Mouse (Mus musculus) kidney, adult 2 months (tissue): Measurements from ENCODE around the gene Prkg1. TPM values are rescaled to one million over a fixed set of nuclear protein-coding genes. Genes with fewer than 3 reads are reported as not detected.
A peak's percentile ranks its signal among the peaks of the same experiment; 100 is the strongest.

Experiments
- DNase-seq: peaks from one replicate; pipeline ENCODE4 v3.0.0; 2021
- H3K27ac ChIP-seq: fragments of 200-500 bp; 2 replicates; pipeline ENCODE4 v1.5.1; 2012; ENCODE audit warnings: low read depth, low read length, control low read depth, inconsistent platforms; ENCODE audit not compliant: insufficient read depth
- H3K27me3 ChIP-seq: fragments of 200-500 bp; replicated peaks from 2 replicates; pipeline ENCODE4 v1.6.1; 2012; ENCODE audit warnings: mild to moderate bottlenecking, moderate library complexity, low read length, inconsistent platforms; ENCODE audit not compliant: control insufficient read depth, insufficient read depth
- H3K36me3 ChIP-seq: fragments of 200-500 bp; 2 replicates; pipeline ENCODE4 v1.6.1; 2012; ENCODE audit warnings: mild to moderate bottlenecking, moderate library complexity, low read length, inconsistent platforms; ENCODE audit not compliant: control insufficient read depth, insufficient read depth
- H3K4me1 ChIP-seq: fragments of 200-500 bp; 2 replicates; pipeline ENCODE4 v1.6.1; 2011; ENCODE audit warnings: low read length; ENCODE audit not compliant: control insufficient read depth, insufficient read depth
- H3K4me3 ChIP-seq: fragments of 200-500 bp; 2 replicates; pipeline ENCODE4 v1.5.1; 2011; ENCODE audit warnings: mild to moderate bottlenecking, low read depth, low read length, control low read depth; ENCODE audit not compliant: insufficient read depth
- CTCF ChIP-seq: fragments of 200-500 bp; conservative IDR thresholded peaks from 2 replicates; pipeline ENCODE4 v1.5.1; 2011; ENCODE audit warnings: low read depth, mild to moderate bottlenecking, control low read depth, low read length, moderate library complexity, mixed read lengths; ENCODE audit not compliant: insufficient read depth, insufficient read length
- POLR2A ChIP-seq: fragments of 200-500 bp; IDR thresholded peaks from one replicate; pipeline ENCODE4 v1.6.1; 2011; ENCODE audit warnings: low read depth, low read length, control low read depth
- WGBS: fragments of 180-500 bp; shearing (Covaris S2); methylation state at CpG from one replicate; pipeline ENCODE4 v1.1.7; 2018; 5-methylcytosine and 5-hydroxymethylcytosine counted together
- polyA plus RNA-seq: library from polyadenylated mRNA; depleted of rRNA; stranded (reverse); fragments of >200 nt; gene quantifications from 2 replicates; pipeline ENCODE4 v1.2.3, GENCODE M21; 2012

Prkg1 gene
- polyA plus RNA-seq, 1 experiment: 1.7 TPM

- H3K36me3 ChIP-seq: no peaks in the 10 kb centered on the region
- H3K4me1 ChIP-seq: no peaks in the 10 kb centered on the region
- no peak for DNase-seq
- no peaks in the 10 kb centered on the region for H3K27me3 ChIP-seq
- TF ChIP-seq CTCF (no peak), POLR2A (no peak)
- H3K4me3 ChIP-seq: no peak overlapping the region
- 83% methylated on average over 2 of the region's 2 CpGs for WGBS
- H3K27ac ChIP-seq: no peak overlapping the region
Measured at GRCm38 (mm10) chr19:31431411-31431810, 333.4 kb downstream of the Prkg1 start.

DNA sequence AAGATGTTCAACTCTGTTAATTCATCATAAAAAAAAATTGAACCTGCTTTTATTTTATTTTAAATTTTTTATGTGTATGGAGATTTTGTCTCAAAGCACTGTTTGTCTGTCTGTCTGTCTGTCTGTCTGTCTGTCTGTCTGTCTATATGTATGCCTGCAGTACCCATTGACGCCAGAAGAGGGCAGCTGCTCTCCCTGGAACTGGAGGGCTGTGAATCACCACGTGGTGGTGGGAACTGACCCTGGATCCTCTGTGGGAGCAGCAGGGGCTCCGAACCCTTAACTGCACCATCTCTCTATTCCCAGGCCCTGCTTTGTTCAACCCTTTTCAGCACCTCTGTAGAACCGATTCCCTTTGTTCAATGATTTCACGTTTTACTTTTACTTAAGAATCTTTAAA, 338.7 kb downstream of the Prkg1 start:
- WGBS: 72% methylated on average over 5 of the region's 5 CpGs
- peak; percentile 27; the same call in 1 of the 2 replicates for TF ChIP-seq CTCF
- TF ChIP-seq POLR2A: no peak
- Histone ChIP-seq H3K4me1 (no peaks in the 10 kb centered on the region), H3K36me3 (no peaks in the 10 kb centered on the region), H3K4me3 (no peak overlapping the region), H3K27me3 (no peaks in the 10 kb centered on the region), H3K27ac (no peak overlapping the region)
- DNase-seq: no peak

DNA sequence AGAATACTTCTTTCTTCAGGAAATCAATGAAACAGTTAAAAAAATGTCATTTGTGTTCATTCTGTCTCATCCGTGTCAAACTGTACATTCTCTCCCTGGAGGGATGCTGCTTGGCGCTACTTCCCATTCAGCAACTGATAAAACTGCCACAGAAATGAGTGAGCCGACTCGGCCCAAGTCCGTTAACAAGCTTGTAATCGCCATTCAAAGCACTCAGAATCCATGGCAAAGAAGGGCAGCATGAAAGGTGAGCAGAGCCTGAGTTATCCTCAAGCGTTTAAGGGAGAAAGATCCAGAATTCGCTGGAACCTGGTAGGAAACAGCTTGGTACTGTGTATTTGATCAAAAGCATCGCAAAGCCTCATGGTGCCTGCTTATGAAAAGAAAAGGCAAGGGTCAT, 339.6 kb downstream of the Prkg1 start:
- no peaks in the 10 kb centered on the region for H3K27me3 ChIP-seq
- H3K27ac ChIP-seq: no peak overlapping the region
- H3K4me3 ChIP-seq: no peak overlapping the region
- WGBS: 81% methylated on average over 9 of the region's 9 CpGs
- no peak for TF ChIP-seq CTCF
- no peak for TF ChIP-seq POLR2A
- H3K36me3 ChIP-seq: no peaks in the 10 kb centered on the region
- no peaks in the 10 kb centered on the region for H3K4me1 ChIP-seq
- no peak for DNase-seq

- no peak for TF ChIP-seq CTCF
- TF ChIP-seq POLR2A: no peak
- WGBS: 42% methylated on average over 5 of the region's 5 CpGs
- peak; percentile 7 for DNase-seq
Measured at GRCm38 (mm10) chr19:31424319-31424718, 340.5 kb downstream of the Prkg1 start.

GRCm38 (mm10) chr19:31413571-31413970, 351.3 kb downstream of the Prkg1 start:
- Histone ChIP-seq H3K36me3 (no peaks in the 10 kb centered on the region), H3K4me3 (no peak overlapping the region), H3K27me3 (no peaks in the 10 kb centered on the region), H3K4me1 (no peaks in the 10 kb centered on the region), H3K27ac (no peak overlapping the region)
- 86% methylated on average over 7 of the region's 7 CpGs for WGBS
- TF ChIP-seq CTCF: no peak
- no peak for TF ChIP-seq POLR2A
- no peak for DNase-seq

More at GRCm38 (mm10) chr19:31424319-31424718, 340.5 kb downstream of the Prkg1 start:
- no peak overlapping the region for H3K4me3 ChIP-seq
- no peaks in the 10 kb centered on the region for H3K4me1 ChIP-seq
- no peaks in the 10 kb centered on the region for H3K36me3 ChIP-seq
- no peaks in the 10 kb centered on the region for H3K27me3 ChIP-seq
- no peak overlapping the region for H3K27ac ChIP-seq

- Histone ChIP-seq H3K4me3 (no peak overlapping the region), H3K27me3 (no peaks in the 10 kb centered on the region), H3K4me1 (no peaks in the 10 kb centered on the region), H3K27ac (no peak overlapping the region), H3K36me3 (no peaks in the 10 kb centered on the region)
- no peak for DNase-seq
- TF ChIP-seq POLR2A (no peak), CTCF (no peak)
- 79% methylated on average over 1 of the region's 1 CpGs for WGBS
Measured at GRCm38 (mm10) chr19:31396096-31396495, 368.7 kb downstream of the Prkg1 start.

- Histone ChIP-seq H3K27me3 (no peaks in the 10 kb centered on the region), H3K4me1 (no peaks in the 10 kb centered on the region), H3K4me3 (no peak overlapping the region), H3K27ac (no peak overlapping the region), H3K36me3 (no peaks in the 10 kb centered on the region)
- no peak for TF ChIP-seq POLR2A
- TF ChIP-seq CTCF: no peak
- WGBS: 76% methylated on average over 3 of the region's 3 CpGs
- no peak for DNase-seq
Measured at GRCm38 (mm10) chr19:31385353-31385752, 379.5 kb downstream of the Prkg1 start.
